Mouse (Mus musculus) left cerebral cortex, postnatal 25 days (tissue): ENCODE measurements at regions not wholly inside any gene's neighbourhood (a gene's known extent, or its start where the extent isn't known, plus 50 kb on each side); places are given as distances from the start of the nearest gene placed in this dataset.

Experiments
- DNase-seq, 2 experiments: peaks; one replicate each; pipeline ENCODE4 v3.0.0; 2022; ENCODE audit warnings: low spot score in 2 of 2, mixed read lengths in 1 of 2
- intact Hi-C: fragments of 180-260 bp; cut with DNase I; formaldehyde crosslinking; loops from one replicate; pipeline ENCODE4 v1.15.1; 2025

- no peak for DNase-seq
- intact Hi-C loops = no loop called here
Observed at GRCm38 (mm10) chr15:8903651-8904050, 64.1 kb upstream of the Ranbp3l start.

GRCm38 (mm10) chr15:8897487-8898158 is 70.1 kb upstream of the Ranbp3l start:
- DNase-seq = no peak
- intact Hi-C loops = no loop called here

GRCm38 (mm10) chr15:8896856-8897255 is 70.9 kb upstream of the Ranbp3l start:
- intact Hi-C loops = no loop called here
- no peak for DNase-seq

GRCm38 (mm10) chr15:8896391-8896790 is 71.4 kb upstream of the Ranbp3l start:
- DNase-seq = peak; percentile 16 to 68

GRCm38 (mm10) chr15:8885585-8885984 is 82.2 kb upstream of the Ranbp3l start:
- intact Hi-C loops = loop anchor here (1.0 to 5.0 kb wide), 2 partner anchors 183 to 256 kb away; no protein-coding TSS in a partner anchor
- no peak for DNase-seq

More at GRCm38 (mm10) chr15:8896391-8896790, 71.4 kb upstream of the Ranbp3l start:
- intact Hi-C loops = no loop called here

- intact Hi-C loops = loop anchor here (1.0 to 5.0 kb wide), 3 partner anchors 88 to 256 kb away; no protein-coding TSS in a partner anchor
- peak in 1 of 2 experiments; percentile 26 for DNase-seq
Observed at GRCm38 (mm10) chr15:8884608-8885467, 82.9 kb upstream of the Ranbp3l start.

- no peak for DNase-seq
Observed at GRCm38 (mm10) chr15:8882880-8883539, 84.7 kb upstream of the Ranbp3l start.

GRCm38 (mm10) chr15:8874884-8875493 is 92.8 kb upstream of the Ranbp3l start:
- DNase-seq = peak; percentile 23 to 61
- intact Hi-C loops = no loop called here

More at GRCm38 (mm10) chr15:8882880-8883539, 84.7 kb upstream of the Ranbp3l start:
- intact Hi-C loops = loop anchor here (5.0 kb wide), 1 partner anchor 86 kb away; no protein-coding TSS in a partner anchor

- intact Hi-C loops = loop anchor here (5.0 kb wide), 1 partner anchor 51 kb away; no protein-coding TSS in a partner anchor
- no peak for DNase-seq
Observed at GRCm38 (mm10) chr15:8868021-8868420, 99.7 kb upstream of the Ranbp3l start.

GRCm38 (mm10) chr15:8867160-8867891 is 100.4 kb upstream of the Ranbp3l start:
- intact Hi-C loops = loop anchor here (5.0 kb wide), 1 partner anchor 50 kb away; no protein-coding TSS in a partner anchor
- DNase-seq = peak in 1 of 2 experiments; percentile 43

GRCm38 (mm10) chr15:8865089-8865933 is 102.4 kb upstream of the Ranbp3l start:
- peak in 1 of 2 experiments; percentile 18 for DNase-seq
- intact Hi-C loops = loop anchor here (5.0 kb wide), 1 partner anchor 48 kb away; no protein-coding TSS in a partner anchor

- intact Hi-C loops = no loop called here
Observed at GRCm38 (mm10) chr15:8856419-8857084, 111.2 kb upstream of the Ranbp3l start.

GRCm38 (mm10) chr15:8855511-8855910 is 112.2 kb upstream of the Ranbp3l start:
- DNase-seq = no peak
- intact Hi-C loops = no loop called here

More at GRCm38 (mm10) chr15:8856419-8857084, 111.2 kb upstream of the Ranbp3l start:
- DNase-seq = no peak

- no peak for DNase-seq
- intact Hi-C loops = no loop called here
Observed at GRCm38 (mm10) chr15:8854336-8854735, 113.4 kb upstream of the Ranbp3l start.

- intact Hi-C loops = no loop called here
- DNase-seq = no peak
Observed at GRCm38 (mm10) chr15:8850996-8851395, 116.8 kb upstream of the Ranbp3l start.

GRCm38 (mm10) chr15:8849413-8849812 is 118.3 kb upstream of the Ranbp3l start:
- intact Hi-C loops = no loop called here
- no peak for DNase-seq

GRCm38 (mm10) chr15:8842129-8842528 is 125.6 kb upstream of the Ranbp3l start:
- no peak for DNase-seq
- intact Hi-C loops = no loop called here
